Mouse (Mus musculus): ENCODE results near the gene Pax8. TPM values are rescaled to one million over a fixed set of nuclear protein-coding genes. Genes with fewer than 3 reads are reported as not detected.

Gene Pax8
- polyA plus RNA-seq, 1 experiment from 2014 or later = 33.0 TPM

DNA sequence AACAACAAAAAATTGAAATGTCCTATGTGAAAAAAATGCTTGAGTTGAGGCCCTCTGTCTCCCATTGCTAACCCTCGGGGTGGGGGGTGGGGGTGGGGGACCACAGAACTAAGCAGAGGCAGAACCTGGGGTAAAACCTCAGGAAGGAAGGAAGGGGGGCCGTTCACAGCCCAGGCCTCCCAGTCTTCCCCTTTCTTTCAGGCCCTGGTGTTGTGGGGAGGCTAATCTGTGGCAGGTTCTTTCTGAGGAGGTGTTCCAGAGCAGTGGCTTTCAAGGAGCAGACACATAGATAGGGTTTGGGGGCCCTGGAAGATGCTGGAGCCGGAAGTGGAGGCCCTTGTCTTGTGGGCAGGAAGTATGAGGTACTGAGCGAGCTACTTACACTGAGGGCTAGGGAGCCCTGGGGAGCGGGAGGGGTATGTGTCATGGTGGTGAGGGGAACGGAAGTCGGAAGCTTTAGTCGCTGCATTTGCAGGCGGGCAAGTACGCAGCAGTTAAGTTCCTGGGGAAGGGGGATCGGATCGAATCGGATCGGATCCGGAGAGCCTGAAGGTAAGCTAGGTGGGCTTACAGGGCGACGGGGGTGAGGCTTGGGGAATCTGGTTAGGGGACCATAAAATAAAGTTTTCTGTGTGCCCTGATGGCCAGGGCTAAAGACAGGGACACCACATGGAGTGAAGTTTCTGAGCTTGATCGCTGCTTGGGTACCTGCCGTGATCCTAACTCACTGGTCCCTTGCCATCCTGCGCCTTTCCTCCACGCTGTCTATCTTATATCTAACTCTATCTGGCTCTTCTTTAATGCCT, 89.0 kb downstream of the Pax8 start:
- Histone ChIP-seq H3K27ac (no peak overlapping the region), H3K4me2 (replicated peaks) (no peak overlapping the region), H3K36me3 (replicated peaks; ENCODE audit: control insufficient read depth, insufficient read depth) (no peaks in the 10 kb centered on the region), H3K4me3 (replicated peaks; ENCODE audit: low read length) (no peak overlapping the region), H3K27me3 (ENCODE audit: control insufficient read depth, insufficient read depth, low read length) (no peaks in the 10 kb centered on the region), H3K4me1 (replicated peaks; ENCODE audit: control insufficient read depth, insufficient read depth, low read length) (no peaks in the 10 kb centered on the region), H3K9me3 (ENCODE audit: control insufficient read depth, low read length) (no peaks in the 10 kb centered on the region), H3K9ac (no peak overlapping the region)
- no peak for ATAC-seq (ENCODE audit: low FRiP score)
- DNase-seq (ENCODE audit: low spot score) = no peak
- WGBS = 87% methylated on average over 21 of the region's 21 CpGs

DNA sequence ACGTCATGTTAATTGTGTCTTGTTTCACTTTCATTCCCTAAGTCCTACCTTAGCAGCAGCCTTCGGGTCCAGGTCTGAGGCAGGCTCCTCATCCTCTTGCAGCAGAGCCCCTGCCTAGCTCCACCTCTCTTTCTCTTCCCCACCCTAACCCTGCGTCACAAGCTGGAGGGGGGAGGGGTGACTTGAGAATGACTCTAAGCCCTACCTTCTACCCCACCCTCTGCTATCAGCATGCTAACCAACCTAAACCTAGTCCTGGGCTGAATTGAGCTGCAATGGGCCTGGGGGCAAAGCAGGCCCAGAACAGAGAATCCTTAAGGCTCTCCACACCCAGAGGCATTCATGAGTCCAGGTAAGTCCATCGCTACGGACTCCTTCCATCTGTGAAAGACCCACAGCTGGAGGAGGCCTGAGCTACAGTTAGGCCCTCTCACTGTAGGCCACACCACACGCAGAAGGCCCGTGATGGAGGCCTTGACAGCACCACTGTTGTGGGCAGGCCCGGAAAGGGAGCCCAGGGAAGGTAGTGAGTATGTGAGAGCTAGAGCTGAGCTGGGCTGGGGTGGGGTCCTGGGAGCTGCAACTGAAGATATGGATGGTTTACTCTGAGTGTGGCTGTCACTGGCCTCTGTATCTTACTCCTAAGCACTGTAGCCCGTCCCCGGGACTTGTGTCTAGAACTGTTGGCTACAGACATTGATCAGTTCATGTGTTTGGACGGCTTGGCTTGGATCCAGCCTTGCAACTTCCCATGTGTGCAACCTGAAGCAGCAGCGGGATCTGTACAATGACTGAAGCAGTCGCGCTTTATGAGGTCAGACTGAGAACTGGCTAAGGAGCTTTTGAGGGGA, 90.1 kb downstream of the Pax8 start:
- ATAC-seq (ENCODE audit: low FRiP score) (0 out of 2 replicates have a peak, but pooled peaks have one; percentile 24), DNase-seq (ENCODE audit: low spot score) (no peak)
- no peak overlapping the region for H3K27ac ChIP-seq
- H3K4me3 ChIP-seq (replicated peaks; ENCODE audit: low read length) = no peak overlapping the region
- H3K27me3 ChIP-seq (ENCODE audit: control insufficient read depth, insufficient read depth, low read length) = no peaks in the 10 kb centered on the region
- H3K36me3 ChIP-seq (replicated peaks; ENCODE audit: control insufficient read depth, insufficient read depth) = no peaks in the 10 kb centered on the region
- WGBS = 84% methylated on average over 14 of the region's 14 CpGs
- H3K9me3 ChIP-seq (ENCODE audit: control insufficient read depth, low read length) = no peaks in the 10 kb centered on the region
- H3K4me1 ChIP-seq (replicated peaks; ENCODE audit: control insufficient read depth, insufficient read depth, low read length) = no peaks in the 10 kb centered on the region
- no peak overlapping the region for H3K9ac ChIP-seq
- no peak overlapping the region for H3K4me2 ChIP-seq (replicated peaks)

GRCm38 (mm10) chr2:24384393-24384792, 91.0 kb downstream of the Pax8 start:
- Histone ChIP-seq H3K4me3 (replicated peaks; ENCODE audit: low read length) (no peak overlapping the region), H3K36me3 (replicated peaks; ENCODE audit: control insufficient read depth, insufficient read depth) (no peaks in the 10 kb centered on the region), H3K4me1 (replicated peaks; ENCODE audit: control insufficient read depth, insufficient read depth, low read length) (no peaks in the 10 kb centered on the region), H3K27me3 (ENCODE audit: control insufficient read depth, insufficient read depth, low read length) (no peaks in the 10 kb centered on the region), H3K27ac (no peak overlapping the region), H3K9me3 (ENCODE audit: control insufficient read depth, low read length) (no peaks in the 10 kb centered on the region), H3K4me2 (replicated peaks) (no peak overlapping the region), H3K9ac (no peak overlapping the region)
- ATAC-seq (ENCODE audit: low FRiP score) (no peak), DNase-seq (ENCODE audit: low spot score) (no peak)

DNA sequence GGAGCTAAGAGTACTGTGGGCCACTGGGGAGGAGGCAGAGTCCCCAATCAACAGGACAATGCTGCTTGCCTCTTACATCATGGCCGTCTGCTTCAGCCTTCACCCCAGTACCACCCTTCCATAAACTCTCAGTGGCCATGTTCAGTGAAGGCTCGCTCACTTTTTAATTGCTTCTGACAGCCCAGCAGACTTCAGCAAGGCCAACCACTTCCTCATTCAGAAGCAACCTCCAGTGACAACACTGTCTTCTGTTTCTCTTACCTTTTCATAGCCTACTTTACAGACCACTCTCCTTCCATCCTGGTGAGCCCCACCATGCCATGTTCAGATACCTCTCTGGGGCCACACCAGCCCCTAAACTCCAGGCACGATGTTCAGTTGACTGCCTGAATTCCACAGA, 91.8 kb downstream of the Pax8 start:
- 82% methylated on average over 3 of the region's 3 CpGs for WGBS
- H3K36me3 ChIP-seq (replicated peaks; ENCODE audit: control insufficient read depth, insufficient read depth) = no peaks in the 10 kb centered on the region
- ATAC-seq (ENCODE audit: low FRiP score) = no peak

GRCm38 (mm10) chr2:24382456-24383230, 92.8 kb downstream of the Pax8 start:
- Histone ChIP-seq H3K36me3 (replicated peaks; ENCODE audit: control insufficient read depth, insufficient read depth) (no peaks in the 10 kb centered on the region), H3K4me2 (replicated peaks) (no peak overlapping the region), H3K4me3 (replicated peaks; ENCODE audit: low read length) (no peak overlapping the region), H3K9ac (no peak overlapping the region), H3K9me3 (ENCODE audit: control insufficient read depth, low read length) (no peaks in the 10 kb centered on the region), H3K4me1 (replicated peaks; ENCODE audit: control insufficient read depth, insufficient read depth, low read length) (no peaks in the 10 kb centered on the region), H3K27ac (no peak overlapping the region), H3K27me3 (ENCODE audit: control insufficient read depth, insufficient read depth, low read length) (no peaks in the 10 kb centered on the region)
- 78% methylated on average over 9 of the region's 9 CpGs for WGBS
- DNase-seq (ENCODE audit: low spot score) (no peak), ATAC-seq (ENCODE audit: low FRiP score) (no peak)

More for the DNA sequence above, 91.8 kb downstream of the Pax8 start:
- Histone ChIP-seq H3K27me3 (ENCODE audit: control insufficient read depth, insufficient read depth, low read length) (no peaks in the 10 kb centered on the region), H3K4me1 (replicated peaks; ENCODE audit: control insufficient read depth, insufficient read depth, low read length) (no peaks in the 10 kb centered on the region), H3K27ac (no peak overlapping the region), H3K9ac (no peak overlapping the region), H3K4me2 (replicated peaks) (no peak overlapping the region), H3K9me3 (ENCODE audit: control insufficient read depth, low read length) (no peaks in the 10 kb centered on the region), H3K4me3 (replicated peaks; ENCODE audit: low read length) (no peak overlapping the region)
- DNase-seq (ENCODE audit: low spot score) = no peak

DNA sequence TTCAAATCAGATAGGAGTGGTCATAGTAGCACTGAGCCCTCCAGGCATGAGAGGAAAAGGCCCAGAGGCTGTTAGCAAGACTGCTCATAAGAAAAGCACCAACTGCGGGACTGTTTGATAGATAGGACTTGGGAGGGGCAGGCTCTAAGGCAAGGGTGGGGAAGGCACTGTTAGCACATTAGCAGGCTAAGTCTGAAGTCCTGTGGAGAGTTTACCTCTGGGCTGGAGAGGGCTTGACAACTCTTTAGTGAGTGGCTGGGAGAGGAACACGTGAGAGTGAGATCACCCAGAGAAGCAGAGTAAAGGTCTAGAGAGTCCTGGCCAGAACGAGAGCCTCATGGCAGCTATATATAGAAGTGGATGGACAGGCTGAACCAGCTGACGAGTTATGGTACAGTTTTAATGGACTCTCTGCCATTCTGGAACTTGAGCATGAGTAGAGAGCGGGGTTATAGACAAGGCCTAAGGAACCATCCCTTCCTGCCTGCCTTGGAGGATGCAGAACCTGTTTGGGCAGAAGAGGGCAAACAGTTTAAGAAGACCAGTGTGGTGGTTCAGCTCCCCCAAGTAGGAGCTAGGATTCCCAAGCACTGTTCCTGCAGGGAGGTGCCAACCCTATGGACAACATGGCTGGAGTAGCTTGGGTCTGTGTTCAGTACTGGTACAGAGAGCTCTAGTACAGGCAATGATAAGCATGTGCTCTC, 96.5 kb downstream of the Pax8 start:
- H3K4me3 ChIP-seq (replicated peaks; ENCODE audit: low read length) = no peak overlapping the region
- no peaks in the 10 kb centered on the region for H3K27me3 ChIP-seq (ENCODE audit: control insufficient read depth, insufficient read depth, low read length)
- no peak for ATAC-seq (ENCODE audit: low FRiP score)

More for the DNA sequence above, 96.5 kb downstream of the Pax8 start:
- Histone ChIP-seq H3K4me1 (replicated peaks; ENCODE audit: control insufficient read depth, insufficient read depth, low read length) (no peaks in the 10 kb centered on the region), H3K27ac (no peak overlapping the region), H3K9me3 (ENCODE audit: control insufficient read depth, low read length) (no peaks in the 10 kb centered on the region), H3K36me3 (replicated peaks; ENCODE audit: control insufficient read depth, insufficient read depth) (no peaks in the 10 kb centered on the region), H3K4me2 (replicated peaks) (no peak overlapping the region), H3K9ac (no peak overlapping the region)
- 72% methylated on average over 5 of the region's 5 CpGs for WGBS
- DNase-seq (ENCODE audit: low spot score) = no peak

Other genes with a start within 250 kb of the Pax8 start
- not detected in 2 replicates for gene Il1f5, start 198.6 kb downstream of the Pax8 start, polyA plus RNA-seq (2014; fragmentation: Nextera tagmentation; extraction: Ambion mirVana)
- not detected in 2 replicates for gene Il1f10, start 184.4 kb downstream of the Pax8 start, polyA plus RNA-seq (2014; fragmentation: Nextera tagmentation; extraction: Ambion mirVana)
- gene Il1rn, start 138.7 kb downstream of the Pax8 start, polyA plus RNA-seq (2014; fragmentation: Nextera tagmentation; extraction: Ambion mirVana) = not detected in 2 replicates
- 0.44 and 1.4 TPM in 2 replicates for gene Psd4, start 108.0 kb downstream of the Pax8 start, polyA plus RNA-seq (2014; fragmentation: Nextera tagmentation; extraction: Ambion mirVana)

All from hindbrain, embryonic 14.5 days (tissue).